Mouse (Mus musculus): Measurements from ENCODE around the gene Glis3. TPM values are rescaled to one million over a fixed set of nuclear protein-coding genes. Genes with fewer than 3 reads are reported as not detected.

Gene Glis3
- polyA plus RNA-seq, 1 experiment from 2014 or later, result 1.8 TPM

GRCm38 (mm10) chr19:28258480-28258879 lies 421.4 kb downstream of the Glis3 start:
- H3K9ac ChIP-seq (replicated peaks; ENCODE audit: low read depth, low read length), result no peak overlapping the region

DNA sequence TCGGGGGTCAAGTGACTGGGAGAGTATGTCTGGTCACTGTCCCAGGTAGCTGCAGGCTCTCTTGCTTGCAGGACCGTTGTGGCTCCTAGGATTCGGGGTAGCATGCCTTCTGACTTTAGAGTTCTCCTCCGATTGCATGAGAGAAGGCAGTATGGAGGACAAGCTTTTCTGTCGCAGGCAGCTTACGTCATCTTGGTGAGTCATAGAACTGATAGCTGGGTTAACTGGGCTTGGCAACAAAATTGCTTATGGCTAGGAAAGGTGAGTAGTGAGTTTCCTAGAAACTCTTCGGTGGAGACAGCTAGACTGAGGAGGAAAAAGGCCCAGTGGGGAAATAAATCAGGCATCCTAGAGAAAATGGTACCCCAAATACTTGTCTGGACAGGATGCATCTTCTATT lies 432.5 kb downstream of the Glis3 start:
- no peaks in the 10 kb centered on the region for H3K27me3 ChIP-seq (ENCODE audit: control insufficient read depth, insufficient read depth, low read length)
- no peak overlapping the region for H3K4me2 ChIP-seq (replicated peaks; ENCODE audit: low read depth, low read length)
- no peak overlapping the region for H3K27ac ChIP-seq (ENCODE audit: low read length)
- no peaks in the 10 kb centered on the region for H3K36me3 ChIP-seq (ENCODE audit: control insufficient read depth, insufficient read depth, low read length)
- no peaks in the 10 kb centered on the region for H3K4me1 ChIP-seq (ENCODE audit: control insufficient read depth, insufficient read depth, low read length)
- 86% methylated on average over 7 of the region's 7 CpGs for WGBS
- no peak overlapping the region for H3K9ac ChIP-seq (replicated peaks; ENCODE audit: low read depth, low read length)
- no peaks in the 10 kb centered on the region for H3K9me3 ChIP-seq (ENCODE audit: control insufficient read depth, low read depth, low read length)
- H3K4me3 ChIP-seq (ENCODE audit: low read depth, low read length), result no peak overlapping the region
- no peak for ATAC-seq (ENCODE audit: insufficient number of reproducible peaks, insufficient read depth, low FRiP score, low read depth)

More at GRCm38 (mm10) chr19:28258480-28258879, 421.4 kb downstream of the Glis3 start:
- Histone ChIP-seq H3K27me3 (ENCODE audit: control insufficient read depth, insufficient read depth, low read length) (no peaks in the 10 kb centered on the region), H3K36me3 (ENCODE audit: control insufficient read depth, insufficient read depth, low read length) (no peaks in the 10 kb centered on the region), H3K27ac (ENCODE audit: low read length) (no peak overlapping the region), H3K4me1 (ENCODE audit: control insufficient read depth, insufficient read depth, low read length) (no peaks in the 10 kb centered on the region), H3K4me2 (replicated peaks; ENCODE audit: low read depth, low read length) (no peak overlapping the region), H3K9me3 (ENCODE audit: control insufficient read depth, low read depth, low read length) (no peaks in the 10 kb centered on the region), H3K4me3 (ENCODE audit: low read depth, low read length) (no peak overlapping the region)
- WGBS, result 72% methylated on average over 3 of the region's 3 CpGs
- ATAC-seq (ENCODE audit: insufficient number of reproducible peaks, insufficient read depth, low FRiP score, low read depth), result no peak

- Histone ChIP-seq H3K36me3 (ENCODE audit: control insufficient read depth, insufficient read depth, low read length) (no peaks in the 10 kb centered on the region), H3K4me3 (ENCODE audit: low read depth, low read length) (no peak overlapping the region), H3K9ac (replicated peaks; ENCODE audit: low read depth, low read length) (no peak overlapping the region), H3K27ac (ENCODE audit: low read length) (no peak overlapping the region), H3K27me3 (ENCODE audit: control insufficient read depth, insufficient read depth, low read length) (no peaks in the 10 kb centered on the region), H3K4me1 (ENCODE audit: control insufficient read depth, insufficient read depth, low read length) (no peaks in the 10 kb centered on the region), H3K9me3 (ENCODE audit: control insufficient read depth, low read depth, low read length) (no peaks in the 10 kb centered on the region; the same call in 1 of the 2 replicates), H3K4me2 (replicated peaks; ENCODE audit: low read depth, low read length) (no peak overlapping the region)
- 86% methylated on average over 5 of the region's 5 CpGs for WGBS
- no peak for ATAC-seq (ENCODE audit: insufficient number of reproducible peaks, insufficient read depth, low FRiP score, low read depth)
Observed at GRCm38 (mm10) chr19:28246186-28246585, 433.7 kb downstream of the Glis3 start.

DNA sequence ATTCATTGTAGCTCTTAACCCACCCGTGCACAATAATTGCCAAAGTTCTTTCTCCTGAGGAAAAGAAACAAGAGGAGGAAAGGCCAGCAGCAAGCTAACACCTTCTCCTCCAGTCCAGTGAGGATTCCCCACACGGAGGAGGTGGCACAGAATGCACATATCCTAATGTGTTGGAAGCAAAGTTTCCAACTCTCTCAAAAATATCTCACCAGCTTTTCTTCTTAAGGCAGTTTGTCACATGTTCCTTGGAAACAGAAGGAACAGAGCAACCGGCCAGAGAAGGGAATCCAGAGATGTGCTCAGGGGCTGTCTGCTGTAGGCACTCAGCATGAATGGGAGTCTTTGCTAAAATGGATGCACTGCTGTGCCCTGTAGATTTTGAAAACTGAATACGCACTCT lies 441.8 kb downstream of the Glis3 start:
- ATAC-seq (ENCODE audit: insufficient number of reproducible peaks, insufficient read depth, low FRiP score, low read depth), result no peak
- H3K9ac ChIP-seq (replicated peaks; ENCODE audit: low read depth, low read length), result no peak overlapping the region
- H3K27me3 ChIP-seq (ENCODE audit: control insufficient read depth, insufficient read depth, low read length), result no peaks in the 10 kb centered on the region
- H3K4me3 ChIP-seq (ENCODE audit: low read depth, low read length), result no peak overlapping the region
- 83% methylated on average over 4 of the region's 4 CpGs for WGBS
- H3K36me3 ChIP-seq (ENCODE audit: control insufficient read depth, insufficient read depth, low read length), result no peaks in the 10 kb centered on the region
- H3K4me1 ChIP-seq (ENCODE audit: control insufficient read depth, insufficient read depth, low read length), result no peaks in the 10 kb centered on the region
- H3K27ac ChIP-seq (ENCODE audit: low read length), result no peak overlapping the region
- H3K9me3 ChIP-seq (ENCODE audit: control insufficient read depth, low read depth, low read length), result no peaks in the 10 kb centered on the region; the same call in 1 of the 2 replicates
- no peak overlapping the region for H3K4me2 ChIP-seq (replicated peaks; ENCODE audit: low read depth, low read length)

- H3K4me3 ChIP-seq (ENCODE audit: low read depth, low read length), result no peak overlapping the region
- WGBS, result 92% methylated on average over 2 of the region's 2 CpGs
- H3K27ac ChIP-seq (ENCODE audit: low read length), result no peak overlapping the region
- no peaks in the 10 kb centered on the region for H3K27me3 ChIP-seq (ENCODE audit: control insufficient read depth, insufficient read depth, low read length)
- H3K9me3 ChIP-seq (ENCODE audit: control insufficient read depth, low read depth, low read length), result no peaks in the 10 kb centered on the region; the same call in 1 of the 2 replicates
- no peaks in the 10 kb centered on the region for H3K36me3 ChIP-seq (ENCODE audit: control insufficient read depth, insufficient read depth, low read length)
- H3K9ac ChIP-seq (replicated peaks; ENCODE audit: low read depth, low read length), result no peak overlapping the region
- H3K4me2 ChIP-seq (replicated peaks; ENCODE audit: low read depth, low read length), result no peak overlapping the region
- no peaks in the 10 kb centered on the region for H3K4me1 ChIP-seq (ENCODE audit: control insufficient read depth, insufficient read depth, low read length)
- no peak for ATAC-seq (ENCODE audit: insufficient number of reproducible peaks, insufficient read depth, low FRiP score, low read depth)
Observed at GRCm38 (mm10) chr19:28237621-28238020, 442.3 kb downstream of the Glis3 start.

GRCm38 (mm10) chr19:28235571-28235970 lies 444.3 kb downstream of the Glis3 start:
- H3K9ac ChIP-seq (replicated peaks; ENCODE audit: low read depth, low read length), result no peak overlapping the region
- no peak overlapping the region for H3K27ac ChIP-seq (ENCODE audit: low read length)
- H3K4me1 ChIP-seq (ENCODE audit: control insufficient read depth, insufficient read depth, low read length), result no peaks in the 10 kb centered on the region
- H3K27me3 ChIP-seq (ENCODE audit: control insufficient read depth, insufficient read depth, low read length), result no peaks in the 10 kb centered on the region
- no peak overlapping the region for H3K4me3 ChIP-seq (ENCODE audit: low read depth, low read length)
- 68% methylated on average over 5 of the region's 5 CpGs for WGBS
- H3K9me3 ChIP-seq (ENCODE audit: control insufficient read depth, low read depth, low read length), result no peaks in the 10 kb centered on the region
- H3K4me2 ChIP-seq (replicated peaks; ENCODE audit: low read depth, low read length), result no peak overlapping the region
- no peak for ATAC-seq (ENCODE audit: insufficient number of reproducible peaks, insufficient read depth, low FRiP score, low read depth)
- no peaks in the 10 kb centered on the region for H3K36me3 ChIP-seq (ENCODE audit: control insufficient read depth, insufficient read depth, low read length)

- ATAC-seq (ENCODE audit: insufficient number of reproducible peaks, insufficient read depth, low FRiP score, low read depth), result no peak
- Histone ChIP-seq H3K4me3 (ENCODE audit: low read depth, low read length) (no peak overlapping the region), H3K27ac (ENCODE audit: low read length) (no peak overlapping the region), H3K27me3 (ENCODE audit: control insufficient read depth, insufficient read depth, low read length) (no peaks in the 10 kb centered on the region), H3K9me3 (ENCODE audit: control insufficient read depth, low read depth, low read length) (no peaks in the 10 kb centered on the region), H3K9ac (replicated peaks; ENCODE audit: low read depth, low read length) (no peak overlapping the region), H3K4me1 (ENCODE audit: control insufficient read depth, insufficient read depth, low read length) (no peaks in the 10 kb centered on the region), H3K36me3 (ENCODE audit: control insufficient read depth, insufficient read depth, low read length) (no peaks in the 10 kb centered on the region), H3K4me2 (replicated peaks; ENCODE audit: low read depth, low read length) (no peak overlapping the region)
- 90% methylated on average over 9 of the region's 9 CpGs for WGBS
Observed at GRCm38 (mm10) chr19:28235096-28235495, 444.8 kb downstream of the Glis3 start.

DNA sequence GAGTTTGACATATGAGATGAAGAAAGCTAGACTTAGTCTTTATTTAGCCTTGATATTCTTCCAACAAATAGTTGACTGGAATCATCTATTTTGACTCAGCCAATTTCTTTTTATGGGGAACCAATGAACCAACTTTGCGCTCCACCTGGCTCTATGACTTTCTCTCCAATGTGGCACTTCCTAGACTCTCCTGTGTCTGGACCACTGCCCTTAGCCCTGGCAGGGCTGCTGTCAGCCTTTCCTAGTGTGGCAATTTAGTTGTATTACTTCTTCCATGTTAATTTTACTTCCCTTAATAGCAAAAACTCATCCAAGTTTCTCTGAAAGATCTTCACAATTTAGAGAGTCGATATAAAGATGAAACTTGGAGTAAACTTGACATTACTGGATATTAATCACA lies 445.2 kb downstream of the Glis3 start:
- WGBS, result 92% methylated on average over 2 of the region's 2 CpGs
- no peaks in the 10 kb centered on the region for H3K27me3 ChIP-seq (ENCODE audit: control insufficient read depth, insufficient read depth, low read length)
- H3K27ac ChIP-seq (ENCODE audit: low read length), result no peak overlapping the region
- H3K4me3 ChIP-seq (ENCODE audit: low read depth, low read length), result no peak overlapping the region
- ATAC-seq (ENCODE audit: insufficient number of reproducible peaks, insufficient read depth, low FRiP score, low read depth), result no peak
- H3K9me3 ChIP-seq (ENCODE audit: control insufficient read depth, low read depth, low read length), result no peaks in the 10 kb centered on the region
- H3K4me2 ChIP-seq (replicated peaks; ENCODE audit: low read depth, low read length), result no peak overlapping the region
- H3K36me3 ChIP-seq (ENCODE audit: control insufficient read depth, insufficient read depth, low read length), result no peaks in the 10 kb centered on the region
- H3K9ac ChIP-seq (replicated peaks; ENCODE audit: low read depth, low read length), result no peak overlapping the region
- no peaks in the 10 kb centered on the region for H3K4me1 ChIP-seq (ENCODE audit: control insufficient read depth, insufficient read depth, low read length)

DNA sequence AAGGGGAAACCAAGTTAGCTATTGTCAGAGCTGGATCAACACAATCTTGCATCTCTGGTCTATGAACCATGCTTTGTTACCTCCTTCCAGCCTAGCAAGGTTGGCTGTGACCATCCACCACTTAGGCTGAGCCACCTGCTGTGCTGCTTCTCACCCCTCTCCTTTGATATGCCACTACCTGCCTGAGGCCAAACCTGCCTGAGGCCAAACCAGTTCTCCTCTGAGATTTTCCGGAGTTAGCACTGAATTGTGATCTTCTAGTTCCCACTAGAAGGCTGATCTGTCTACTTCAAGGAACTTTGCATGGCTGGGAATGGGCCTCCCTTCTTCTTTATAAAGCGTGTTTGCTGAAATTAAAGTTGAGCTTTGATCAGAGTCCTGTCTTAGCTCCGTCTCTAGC lies 448.4 kb downstream of the Glis3 start:
- no peak overlapping the region for H3K27ac ChIP-seq (ENCODE audit: low read length)
- H3K4me3 ChIP-seq (ENCODE audit: low read depth, low read length), result no peak overlapping the region
- no peak for ATAC-seq (ENCODE audit: insufficient number of reproducible peaks, insufficient read depth, low FRiP score, low read depth)
- 60% methylated on average over 3 of the region's 3 CpGs for WGBS
- no peak overlapping the region for H3K9ac ChIP-seq (replicated peaks; ENCODE audit: low read depth, low read length)
- no peaks in the 10 kb centered on the region for H3K9me3 ChIP-seq (ENCODE audit: control insufficient read depth, low read depth, low read length)
- no peaks in the 10 kb centered on the region for H3K27me3 ChIP-seq (ENCODE audit: control insufficient read depth, insufficient read depth, low read length)
- H3K4me2 ChIP-seq (replicated peaks; ENCODE audit: low read depth, low read length), result no peak overlapping the region
- no peaks in the 10 kb centered on the region for H3K36me3 ChIP-seq (ENCODE audit: control insufficient read depth, insufficient read depth, low read length)
- H3K4me1 ChIP-seq (ENCODE audit: control insufficient read depth, insufficient read depth, low read length), result no peaks in the 10 kb centered on the region

Data from stomach, embryonic 14.5 days (tissue).